Mouse (Mus musculus) neutrophil, adult 83 days (primary cell): ENCODE results near the gene Rnft1. TPM values are rescaled to one million over a fixed set of nuclear protein-coding genes. Genes with fewer than 3 reads are reported as not detected.

Experiments
- total RNA-seq, 2 experiments: library from RNA; stranded (reverse); gene quantifications; one replicate each; pipeline ENCODE4 v1.2.4; 2023

The Rnft1 gene
- 10 to 100 TPM; 18.6 to 22.6 TPM for total RNA-seq

GRCm38 (mm10) chr11:86484101-86484868 lies at the start of gene Rnft1:
Gene Rnft1 (plus strand): TSS chr11:86484657.

GRCm38 (mm10) chr11:86544639-86545299 lies 60.3 kb downstream of the Rnft1 start, which contains the start of the genes Rps6kb1 and Tubd1:
Gene Rps6kb1 (minus strand): TSS chr11:86544805.
Gene Tubd1 (plus strand): TSS chr11:86544991.

Other genes with a start within 250 kb of the Rnft1 start
- gene Ints2, start 227.1 kb upstream of the Rnft1 start, total RNA-seq: 10 to 100 TPM; 11.8 to 16.1 TPM
- gene Med13, start 127.1 kb upstream of the Rnft1 start, total RNA-seq: 10 to 100 TPM; 55.3 to 56.2 TPM
- gene Rps6kb1, start 60.1 kb downstream of the Rnft1 start, total RNA-seq: 10 to 100 TPM; 24.3 to 31.6 TPM
- 1 to 10 TPM; 5.3 to 5.7 TPM for gene Tubd1, start 60.3 kb downstream of the Rnft1 start, total RNA-seq
- 100 to 1,000 TPM; 185 to 222 TPM for gene Vmp1, start 199.2 kb downstream of the Rnft1 start, total RNA-seq
- gene Ptrh2, start 199.3 kb downstream of the Rnft1 start, total RNA-seq: 1 to 10 TPM; 4.0 to 4.7 TPM